Mouse (Mus musculus): Measurements from ENCODE around the gene Ahcyl2. TPM values are rescaled to one million over a fixed set of nuclear protein-coding genes. Genes with fewer than 3 reads are reported as not detected.
"Not testable (repeated sequence)": the region's sequence is repeated elsewhere in the genome, so short reads cannot be mapped to it uniquely, and the experiment has no call there.

The Ahcyl2 gene
- total RNA-seq, 2 experiments from 2014 or later = 15.2 to 20.3 TPM

DNA sequence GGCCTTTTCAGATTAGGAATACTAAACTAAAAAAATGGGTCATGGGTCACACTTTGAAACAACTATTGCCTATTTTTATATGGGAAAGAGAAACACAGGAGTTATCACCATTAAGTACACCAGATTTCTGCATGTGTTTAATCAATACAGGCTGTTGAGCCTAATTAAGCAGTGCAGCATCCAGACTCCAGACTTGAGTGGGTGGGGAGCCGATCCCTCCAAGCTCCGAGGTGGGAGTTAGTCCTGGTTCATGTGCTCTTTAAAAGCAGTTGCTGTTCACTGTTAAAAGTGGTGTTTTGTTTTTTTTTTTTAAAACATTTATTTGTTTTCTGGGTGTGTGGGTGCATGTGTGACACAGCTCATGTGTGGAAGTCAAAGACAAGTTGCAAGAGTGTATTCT, 37.6 kb downstream of the Ahcyl2 start:
- ATAC-seq (replicated peaks; ENCODE audit: low FRiP score, poor library complexity, severe bottlenecking) = no peak

DNA sequence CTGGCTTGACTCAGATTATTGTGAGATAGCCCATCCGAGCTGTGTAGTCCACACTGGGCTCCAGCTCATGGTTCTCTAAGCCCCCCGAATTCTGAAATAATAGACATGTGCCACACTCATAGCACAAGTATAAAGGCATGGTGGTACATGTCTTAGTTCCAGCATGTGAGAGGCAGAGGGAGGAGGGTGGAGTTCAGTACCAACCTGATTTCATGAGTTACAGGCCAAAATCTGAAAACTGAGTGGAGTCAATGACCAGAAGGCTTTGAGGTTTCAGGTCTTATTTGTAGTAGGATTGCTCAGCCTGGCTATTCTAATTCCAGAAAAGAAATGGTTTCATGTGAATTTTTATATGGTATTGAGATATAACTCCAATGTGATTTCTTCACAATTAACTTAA, 44.3 kb downstream of the Ahcyl2 start:
- no peak for ATAC-seq (replicated peaks; ENCODE audit: low FRiP score, poor library complexity, severe bottlenecking)

DNA sequence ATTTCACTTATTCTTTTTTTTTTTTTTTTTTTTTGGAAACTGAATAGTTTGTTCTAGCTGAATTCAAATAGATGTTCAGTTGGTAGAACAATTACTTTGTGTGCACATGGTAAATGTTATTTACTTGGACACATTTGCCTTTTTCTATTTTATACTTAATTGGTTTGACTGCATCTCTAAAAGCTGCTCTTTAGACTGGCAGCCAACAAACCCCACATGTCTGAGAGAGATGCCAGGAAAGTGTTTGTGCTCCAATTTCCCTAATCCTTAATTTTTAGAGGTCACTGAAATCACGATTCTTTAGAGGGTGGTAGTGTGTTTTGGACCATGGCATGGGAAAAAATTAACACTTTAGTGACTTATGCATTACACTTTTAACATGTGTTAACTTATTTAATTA, 44.8 kb downstream of the Ahcyl2 start:
- no peak for ATAC-seq (replicated peaks; ENCODE audit: low FRiP score, poor library complexity, severe bottlenecking)

DNA sequence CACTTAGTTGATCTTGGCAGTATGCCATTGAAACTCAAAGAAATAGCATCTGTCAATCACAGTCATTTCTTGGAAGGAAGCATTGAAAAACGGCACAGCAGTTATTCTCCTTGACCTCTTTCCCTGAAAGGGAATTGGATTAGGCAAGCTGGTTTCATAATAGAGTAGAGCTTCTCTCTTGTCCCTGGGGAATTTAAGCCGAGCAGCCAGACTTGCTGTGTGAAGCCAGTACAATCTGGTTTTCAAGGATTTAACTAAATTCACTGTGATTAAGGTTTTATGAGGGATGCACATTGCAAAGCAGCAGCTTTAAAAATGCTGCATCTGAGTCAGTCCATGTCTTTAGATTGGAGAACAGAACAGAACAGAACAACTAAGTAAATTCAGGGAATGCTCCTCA, 46.8 kb downstream of the Ahcyl2 start:
- ATAC-seq (replicated peaks; ENCODE audit: low FRiP score, poor library complexity, severe bottlenecking) = no peak

DNA sequence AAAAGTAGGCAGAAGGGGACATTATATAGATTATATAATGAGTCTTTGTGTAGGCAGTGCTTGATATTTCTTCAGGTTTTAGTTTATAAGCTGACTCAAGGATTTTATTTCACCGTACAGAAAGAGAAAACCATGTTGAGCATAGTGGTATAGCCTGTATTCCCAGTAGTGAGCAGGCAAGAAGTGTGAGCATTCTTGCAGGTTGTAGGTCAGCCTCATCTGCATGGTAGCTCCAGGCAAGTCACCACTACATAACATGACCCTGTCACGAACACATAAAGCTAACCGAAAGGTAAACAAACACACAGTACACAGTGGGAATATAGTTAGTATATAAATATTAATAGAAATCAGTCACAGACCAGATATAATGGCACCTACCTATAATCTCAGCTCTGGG, 47.2 kb downstream of the Ahcyl2 start:
- ATAC-seq (replicated peaks; ENCODE audit: low FRiP score, poor library complexity, severe bottlenecking) = no peak

DNA sequence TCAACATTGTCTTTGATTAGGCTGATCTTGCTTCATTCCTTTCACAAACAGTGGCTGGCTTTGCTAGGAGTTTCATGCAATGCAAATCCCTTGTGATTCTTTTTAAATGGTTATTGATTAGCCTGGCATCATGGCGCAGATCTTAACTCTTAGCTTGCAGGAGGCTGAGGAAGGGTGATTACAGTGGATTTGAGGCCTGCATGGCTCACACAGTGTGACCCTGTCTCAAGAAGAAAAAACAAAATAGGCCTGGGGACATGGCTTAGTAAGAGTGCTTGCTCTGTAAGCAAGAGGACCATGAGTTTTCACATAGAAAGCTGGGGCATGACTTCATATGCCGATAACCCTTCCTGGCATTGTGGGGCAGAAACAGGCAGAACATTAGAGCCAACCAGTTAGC, 47.8 kb downstream of the Ahcyl2 start:
- no peak for ATAC-seq (replicated peaks; ENCODE audit: low FRiP score, poor library complexity, severe bottlenecking)

DNA sequence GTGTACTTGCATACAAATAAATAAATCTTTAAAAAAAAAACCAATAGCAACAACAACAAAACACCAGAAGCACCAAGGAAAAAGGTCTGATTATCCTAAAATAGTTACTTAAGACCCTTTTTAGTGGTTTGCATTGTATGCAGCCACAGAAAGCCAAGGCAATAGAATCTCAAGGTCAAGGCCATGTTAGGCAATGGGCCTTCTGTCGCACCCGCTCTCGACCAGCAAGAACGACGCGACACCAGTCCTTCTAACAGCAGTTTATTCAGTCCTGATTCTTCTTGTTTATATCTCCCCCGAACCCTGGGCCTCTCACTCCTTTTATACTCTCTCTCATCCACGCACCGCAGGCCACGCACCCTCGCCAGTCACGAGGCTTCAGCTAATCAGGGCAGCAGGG, 48.6 kb downstream of the Ahcyl2 start:
- ATAC-seq (replicated peaks; ENCODE audit: low FRiP score, poor library complexity, severe bottlenecking) = not testable (repeated sequence)

DNA sequence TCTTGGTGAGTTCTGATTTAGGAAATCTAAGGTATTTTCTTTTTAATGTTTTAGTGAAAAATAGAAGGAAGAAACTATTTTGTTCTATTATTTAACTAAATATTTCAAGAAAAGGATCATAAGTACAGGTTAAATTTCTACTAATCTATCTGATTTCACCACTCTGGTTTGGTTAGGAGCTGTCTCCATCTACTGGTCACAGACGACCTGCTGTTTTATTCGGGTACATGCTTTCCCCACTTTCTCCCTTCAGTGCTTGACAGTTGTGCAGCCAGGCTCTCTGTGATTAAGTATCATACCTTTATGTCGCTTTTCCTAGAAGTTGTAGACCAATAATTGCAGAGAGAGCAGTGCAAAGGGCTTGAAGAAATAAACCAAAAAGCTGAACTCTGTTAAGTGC, 51.5 kb downstream of the Ahcyl2 start:
- no peak for ATAC-seq (replicated peaks; ENCODE audit: low FRiP score, poor library complexity, severe bottlenecking)

DNA sequence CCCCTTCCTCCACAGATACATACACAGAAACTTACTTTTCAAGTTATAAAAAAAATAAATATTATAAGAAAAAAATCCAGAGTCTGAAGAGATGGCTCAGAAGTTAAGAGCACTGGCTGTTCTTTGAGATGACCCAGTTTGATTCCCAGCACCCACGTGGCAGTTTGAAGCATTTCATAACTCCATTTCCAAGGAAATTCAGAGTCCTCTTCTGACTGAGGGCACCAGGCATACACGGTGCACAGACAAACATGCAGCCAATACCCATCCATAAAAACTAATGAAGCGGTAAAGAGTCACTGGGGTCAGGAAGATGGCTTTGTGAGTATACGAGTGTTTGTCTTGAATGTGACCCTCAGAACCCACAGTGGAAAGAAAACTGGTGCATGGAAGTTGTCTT, 52.5 kb downstream of the Ahcyl2 start:
- ATAC-seq (replicated peaks; ENCODE audit: low FRiP score, poor library complexity, severe bottlenecking) = no peak

DNA sequence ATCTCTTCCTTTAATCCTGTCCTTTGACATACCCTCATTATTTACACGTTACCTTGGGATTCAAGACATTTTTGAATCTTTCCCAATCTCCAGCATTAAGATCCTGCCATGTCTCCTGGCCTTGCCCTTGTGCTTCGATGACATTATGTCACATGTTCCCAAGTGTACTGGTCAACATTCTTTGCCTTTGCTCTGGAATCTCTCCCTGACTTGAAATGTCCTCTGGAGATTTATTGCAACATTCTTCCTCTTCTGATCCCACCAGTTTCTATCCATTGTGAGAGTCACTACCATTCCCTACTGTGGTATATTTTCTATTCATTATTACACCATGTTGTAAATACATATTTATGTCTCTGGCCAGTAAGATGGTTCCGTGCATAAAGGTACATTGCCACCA, 53.1 kb downstream of the Ahcyl2 start:
- no peak for ATAC-seq (replicated peaks; ENCODE audit: low FRiP score, poor library complexity, severe bottlenecking)

DNA sequence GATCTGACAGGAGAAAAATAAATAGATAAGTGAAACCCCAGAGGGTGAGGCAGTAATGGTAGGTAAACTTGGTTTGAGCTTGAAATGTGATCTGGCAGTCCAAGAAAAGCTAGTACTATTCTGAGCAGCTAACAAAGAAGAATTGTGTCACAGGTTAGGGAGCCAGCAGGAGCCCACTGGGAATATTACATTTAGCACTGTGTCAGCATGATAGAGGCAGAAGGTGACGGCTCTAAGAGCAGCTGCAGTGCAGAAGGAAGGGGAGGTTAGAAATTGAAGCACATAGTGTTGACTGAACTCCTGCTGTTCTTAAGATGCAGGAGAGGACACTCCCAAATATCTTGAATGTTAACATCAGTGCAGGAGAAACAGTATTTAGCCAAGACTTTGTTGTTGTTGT, 54.0 kb downstream of the Ahcyl2 start:
- ATAC-seq (replicated peaks; ENCODE audit: low FRiP score, poor library complexity, severe bottlenecking) = no peak

DNA sequence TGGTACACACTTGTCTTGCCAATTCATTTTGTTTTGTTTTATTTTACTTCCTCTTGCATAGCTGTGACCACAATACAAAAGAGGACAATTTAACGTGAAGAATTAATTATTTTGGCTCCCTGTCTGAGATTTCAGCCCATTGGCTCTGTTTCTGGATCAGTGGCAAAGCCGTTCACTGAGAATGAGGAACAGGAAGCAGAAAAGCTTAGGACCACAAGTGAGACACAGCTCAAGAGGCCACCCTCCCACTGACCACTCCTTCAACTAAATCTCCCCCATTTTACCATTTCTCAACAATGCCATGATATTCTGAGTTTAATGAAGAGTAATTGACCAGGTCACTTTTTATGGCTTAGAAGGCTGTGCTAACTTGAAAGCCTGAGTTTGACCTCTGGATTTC, 57.5 kb downstream of the Ahcyl2 start:
- no peak for ATAC-seq (replicated peaks; ENCODE audit: low FRiP score, poor library complexity, severe bottlenecking)

DNA sequence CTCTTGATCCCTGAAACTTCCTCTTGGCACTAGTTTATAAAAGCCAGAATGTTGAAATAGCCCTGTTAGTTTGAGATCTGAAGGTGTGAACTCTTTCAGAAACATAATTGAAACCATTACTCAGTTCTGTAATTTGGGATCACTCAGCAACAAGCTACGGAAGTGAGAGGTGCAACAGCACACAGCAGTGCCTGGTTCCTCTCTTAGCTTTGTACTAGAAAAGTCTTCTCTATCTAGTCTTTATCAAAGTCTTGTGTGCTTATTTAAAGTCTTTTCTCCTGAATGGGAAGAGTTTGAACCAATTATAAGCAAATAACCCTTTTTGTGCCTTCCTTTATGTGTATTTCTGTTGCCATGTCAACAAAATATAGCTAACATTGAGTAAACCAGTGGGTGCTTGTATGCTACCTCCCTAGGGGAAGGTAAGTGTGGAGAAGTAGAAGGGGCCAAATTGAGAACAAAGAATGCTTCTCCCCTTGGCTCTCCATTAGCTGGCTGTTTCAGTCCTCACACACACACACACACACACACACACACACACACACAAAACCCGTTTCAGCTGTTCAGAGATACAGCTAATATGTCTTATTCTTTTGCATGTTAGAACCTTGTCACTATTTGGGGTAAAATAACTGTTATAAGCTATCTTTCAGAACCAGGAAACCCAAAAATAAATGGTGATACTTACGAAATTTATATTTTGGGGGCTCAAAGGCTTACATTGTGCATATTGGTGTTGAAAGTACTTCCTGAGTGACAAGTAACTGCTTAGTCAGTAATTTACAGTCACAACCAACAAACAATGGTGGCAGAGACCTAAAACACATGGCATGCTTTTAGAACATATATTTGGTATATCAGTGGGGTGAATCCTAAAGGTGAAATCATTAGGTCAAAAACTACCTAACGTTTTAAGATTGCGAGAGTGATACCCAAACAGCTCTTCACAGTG, 59.8 kb downstream of the Ahcyl2 start:
- ATAC-seq (replicated peaks; ENCODE audit: low FRiP score, poor library complexity, severe bottlenecking) = no peak

DNA sequence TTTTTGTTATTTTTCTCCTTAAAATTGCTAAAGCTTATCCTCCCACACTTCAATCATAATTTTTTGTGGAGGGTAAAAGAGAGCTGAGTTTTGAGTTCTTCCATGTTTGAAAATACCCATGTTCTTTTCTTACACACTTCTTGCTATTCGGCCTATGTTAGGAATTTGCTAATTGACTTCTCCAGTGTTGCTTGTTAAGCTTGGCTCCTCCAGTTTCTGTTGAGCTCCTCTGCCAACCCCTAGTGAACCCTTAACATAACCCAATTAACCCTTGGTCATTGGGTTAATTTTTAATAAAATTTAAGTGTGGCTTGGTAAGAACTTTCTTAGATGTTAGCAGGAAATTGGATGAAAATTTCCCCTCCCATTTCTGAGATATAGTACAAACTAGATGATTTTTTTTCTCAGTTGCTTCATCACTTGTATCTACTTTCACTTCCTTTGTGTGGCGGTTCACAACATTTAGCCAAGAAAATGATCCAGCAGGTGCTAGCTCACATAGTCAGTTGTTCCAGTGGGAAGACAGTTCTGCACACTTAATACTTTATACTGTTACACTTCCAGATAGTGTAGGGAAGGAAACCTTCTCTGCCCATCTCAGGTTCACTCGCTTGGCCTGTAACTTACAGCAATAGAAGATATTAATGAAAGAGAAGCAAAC, 60.9 kb downstream of the Ahcyl2 start:
- no peak for ATAC-seq (replicated peaks; ENCODE audit: low FRiP score, poor library complexity, severe bottlenecking)

DNA sequence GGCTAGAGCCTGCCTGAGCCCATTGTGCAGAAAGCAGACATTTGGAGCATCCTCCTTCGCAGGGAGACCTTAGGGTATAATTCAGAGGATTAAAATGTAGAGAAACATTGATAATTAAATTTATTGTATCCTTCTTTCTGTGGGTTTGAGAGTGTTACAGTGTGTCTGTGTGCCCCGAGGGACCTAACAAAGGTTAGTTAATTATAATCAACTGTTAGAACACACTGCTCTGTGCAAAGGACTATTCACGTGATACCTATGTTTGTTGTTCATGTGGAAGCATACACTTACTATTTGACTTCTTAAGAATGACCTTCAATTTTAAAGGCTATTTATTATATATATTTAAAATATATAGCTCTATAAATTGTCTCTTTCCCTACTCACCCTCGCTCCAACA, 64.5 kb downstream of the Ahcyl2 start:
- no peak for ATAC-seq (replicated peaks; ENCODE audit: low FRiP score, poor library complexity, severe bottlenecking)

DNA sequence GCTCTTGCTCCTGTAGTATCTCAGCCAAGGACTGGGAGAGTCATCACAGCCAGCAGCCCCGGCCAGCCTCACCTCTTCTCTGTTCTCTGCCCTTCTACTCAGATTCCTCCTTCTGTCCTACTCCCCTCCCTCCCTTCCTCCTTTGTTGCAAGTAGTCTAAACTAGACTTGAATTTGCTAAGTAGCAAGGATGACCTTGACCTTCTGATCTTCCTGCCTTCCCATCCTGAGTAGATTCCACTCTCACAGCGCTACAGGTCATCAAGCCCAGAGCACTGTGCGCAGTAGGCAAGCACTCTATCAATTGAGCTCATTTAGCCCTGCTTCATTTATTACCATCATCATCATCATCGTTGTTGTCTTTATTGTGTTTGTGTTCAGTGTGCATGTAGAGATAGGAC, 65.3 kb downstream of the Ahcyl2 start:
- no peak; the same call in 1 of the 2 replicates for ATAC-seq (replicated peaks; ENCODE audit: low FRiP score, poor library complexity, severe bottlenecking)

DNA sequence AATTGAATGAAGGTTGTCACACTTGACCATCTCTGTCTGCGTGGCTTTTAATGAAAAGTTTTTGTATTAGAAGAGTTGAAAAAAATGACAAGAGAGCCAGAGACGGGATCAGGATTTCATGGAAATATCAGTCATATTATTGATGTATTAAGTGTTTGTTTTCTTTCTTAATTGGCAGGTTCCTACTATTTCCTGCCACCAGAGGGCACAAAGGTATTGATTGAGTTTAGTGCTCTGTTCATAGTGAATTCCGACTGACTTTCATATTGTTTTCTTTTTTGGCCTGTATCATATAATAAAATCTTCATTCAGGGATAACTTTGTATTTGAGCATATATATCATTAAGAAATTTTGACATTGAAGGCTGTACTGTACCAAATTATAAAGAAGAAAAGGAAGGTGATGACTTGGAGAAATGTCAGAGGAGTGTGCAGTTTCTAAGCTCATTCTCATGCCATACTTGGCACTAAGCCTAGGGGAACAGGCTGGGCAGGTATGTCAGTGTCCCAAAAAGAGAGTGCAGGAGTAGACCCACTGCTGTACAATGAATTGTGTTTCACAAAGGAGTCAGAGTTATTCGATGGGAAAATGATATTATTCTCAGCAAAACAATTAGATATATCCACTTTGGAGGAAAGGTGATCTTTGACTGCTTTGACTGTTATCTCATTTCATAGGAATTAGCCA, 65.9 kb downstream of the Ahcyl2 start:
- no peak for ATAC-seq (replicated peaks; ENCODE audit: low FRiP score, poor library complexity, severe bottlenecking)

DNA sequence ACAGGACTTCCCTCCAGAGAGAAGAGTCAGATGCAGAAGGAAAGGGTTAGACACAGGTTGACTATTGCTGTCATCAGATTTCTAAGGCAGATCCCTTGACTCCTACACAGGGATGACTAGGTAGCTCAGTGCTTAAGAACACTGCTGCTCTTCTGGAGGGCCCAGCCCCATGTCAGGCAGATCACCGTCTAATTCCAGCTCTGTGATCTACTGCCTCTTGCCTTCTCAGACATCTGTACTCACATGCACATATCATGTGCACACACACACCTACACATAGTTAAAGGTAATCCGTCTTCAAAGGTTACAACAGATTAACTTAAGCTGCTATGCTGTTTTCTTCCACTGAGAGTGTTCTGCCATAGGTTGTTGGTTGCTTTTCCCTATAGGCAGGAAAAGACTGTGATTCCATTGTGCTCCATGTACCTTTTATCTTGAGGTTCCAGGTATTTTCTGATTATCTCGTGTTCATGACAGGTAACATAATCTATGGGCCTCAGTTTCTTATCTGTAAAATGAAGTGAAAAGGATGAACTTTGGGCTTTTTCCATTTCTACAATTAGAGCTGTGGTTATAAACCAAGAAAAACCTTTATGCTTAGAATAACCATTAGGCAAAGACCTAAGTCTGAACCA, 67.8 kb downstream of the Ahcyl2 start:
- no peak for ATAC-seq (replicated peaks; ENCODE audit: low FRiP score, poor library complexity, severe bottlenecking)

DNA sequence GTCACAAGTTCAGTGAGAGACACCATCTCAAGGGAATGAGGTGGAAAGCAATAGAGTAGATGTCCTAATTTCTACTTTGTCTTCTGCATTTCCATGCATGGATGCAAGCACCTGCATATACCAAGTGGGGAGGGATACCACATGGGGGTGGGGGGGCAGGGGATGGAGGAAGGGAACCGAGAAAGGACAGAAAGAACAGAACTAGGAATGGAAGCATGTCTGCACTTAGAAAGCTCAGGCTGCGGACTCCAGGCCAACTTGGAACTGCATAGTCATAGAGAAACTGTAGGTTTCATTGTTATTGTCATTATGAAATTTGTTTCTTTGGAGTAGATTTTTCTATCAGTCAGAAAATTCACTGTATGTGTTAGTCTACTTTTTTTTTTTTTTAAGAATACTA, 69.8 kb downstream of the Ahcyl2 start:
- no peak for ATAC-seq (replicated peaks; ENCODE audit: low FRiP score, poor library complexity, severe bottlenecking)

DNA sequence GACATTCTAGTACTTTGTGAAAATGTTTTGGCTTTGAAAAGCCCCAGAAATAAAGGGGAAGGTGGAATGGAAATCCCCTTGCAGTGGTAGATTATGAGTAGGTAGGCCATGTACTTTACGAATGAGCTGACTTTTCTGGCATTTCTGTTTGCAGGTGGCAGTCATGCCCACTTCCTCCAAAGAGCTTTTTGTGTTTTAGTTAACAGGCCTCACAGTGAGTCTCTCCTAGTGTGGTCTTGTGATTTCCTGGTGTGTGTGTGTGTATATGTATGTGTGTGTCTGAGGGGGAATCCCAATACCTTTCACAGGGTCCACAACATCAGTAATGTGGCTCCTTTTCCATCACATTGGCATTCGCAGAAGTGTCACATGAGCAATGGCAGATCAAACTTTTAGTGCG, 70.7 kb downstream of the Ahcyl2 start:
- ATAC-seq (replicated peaks; ENCODE audit: low FRiP score, poor library complexity, severe bottlenecking) = no peak
